Mouse (Mus musculus) right cerebral cortex, adult 18-20 months (tissue): ENCODE measurements at regions not wholly inside any gene's neighbourhood (a gene's known extent, or its start where the extent isn't known, plus 50 kb on each side); places are given as distances from the start of the nearest gene placed in this dataset.

Experiments used
- DNase-seq: peaks from one replicate; pipeline ENCODE4 v3.0.0; 2022; ENCODE audit warnings: mixed read lengths

- DNase-seq, result no peak
Observed at GRCm38 (mm10) chr16:18683556-18683955, 53.8 kb upstream of the Sept5 start.

GRCm38 (mm10) chr16:18686044-18686761 lies 56.4 kb upstream of the Sept5 start:
- DNase-seq, result no peak

DNA sequence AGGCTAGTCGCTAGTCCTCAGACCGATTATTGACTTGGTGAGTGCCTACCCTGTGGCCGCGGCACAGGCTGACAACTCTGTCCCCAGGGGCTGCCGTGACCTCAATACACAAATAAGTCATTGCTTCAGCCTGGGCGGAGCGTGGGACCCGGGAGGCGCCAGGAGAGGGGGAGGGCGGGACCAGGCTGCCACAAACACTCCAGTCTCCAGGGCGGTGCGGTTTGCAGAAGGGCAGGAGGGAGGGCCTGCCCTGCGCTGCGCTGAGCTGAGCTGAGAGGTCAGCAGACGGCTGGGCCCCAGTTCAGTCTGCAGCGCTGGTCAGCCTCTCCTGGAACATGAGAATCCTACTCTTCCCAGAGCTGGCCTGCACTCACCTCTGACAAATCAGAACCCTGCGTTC lies 57.2 kb upstream of the Sept5 start:
- DNase-seq, result peak; percentile 77

DNA sequence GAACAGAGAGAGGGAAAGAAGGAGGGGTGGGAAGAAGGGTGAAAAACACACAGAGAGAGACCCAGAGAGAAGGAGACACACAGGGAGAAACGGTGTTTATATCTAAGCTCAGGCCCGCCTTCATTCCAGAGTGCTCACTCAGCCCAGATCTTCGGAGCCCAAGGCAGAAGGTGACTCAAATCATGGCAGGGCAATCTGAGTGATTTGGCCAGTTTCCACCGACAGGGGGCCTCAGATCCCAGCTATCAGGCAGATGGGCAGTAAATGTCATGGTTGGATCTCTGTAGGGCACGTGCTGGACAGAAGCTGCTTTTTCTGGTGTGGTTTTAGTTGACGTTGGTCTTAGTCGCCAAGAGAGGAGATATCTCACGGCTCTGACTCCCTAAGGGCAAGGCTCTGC lies 57.6 kb upstream of the Sept5 start:
- DNase-seq, result peak; percentile 28

GRCm38 (mm10) chr16:18695596-18695995 lies 65.8 kb upstream of the Sept5 start:
- no peak for DNase-seq

DNA sequence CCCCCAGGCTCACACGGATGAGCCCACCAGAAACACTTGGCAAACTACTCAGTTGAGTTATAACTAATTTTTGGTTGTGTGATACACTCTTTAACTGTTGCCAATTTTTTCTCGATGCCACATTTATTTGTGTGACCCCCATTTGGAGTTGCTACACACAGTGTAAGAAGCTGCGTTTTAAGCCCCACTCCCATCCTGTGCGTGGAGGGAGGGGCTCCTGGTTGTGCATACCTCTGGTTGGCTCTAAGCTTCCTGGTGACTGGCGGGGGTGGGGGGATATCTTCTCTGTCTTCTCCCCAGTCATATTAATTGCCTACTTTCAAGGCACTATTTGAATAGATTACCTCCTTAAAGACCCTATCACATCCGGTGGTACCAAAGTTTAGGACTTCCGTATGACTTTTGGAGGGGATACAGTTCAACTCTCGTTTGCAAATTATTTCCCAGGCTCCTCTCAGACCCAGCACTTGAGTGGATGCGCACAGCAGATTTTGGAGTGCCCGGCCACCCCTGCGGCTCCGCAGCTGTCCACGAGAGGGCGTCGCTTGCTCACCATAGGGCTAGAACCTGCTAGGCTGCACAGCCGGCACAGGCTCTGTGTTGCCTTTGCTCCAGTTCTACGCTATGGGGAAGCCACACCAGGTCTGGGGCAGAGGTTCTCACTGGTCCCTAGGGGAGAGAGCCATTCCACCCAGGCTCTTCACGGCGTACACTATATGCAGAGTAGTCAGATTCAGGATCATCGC lies 66.5 kb upstream of the Sept5 start:
- peak; percentile 80 for DNase-seq

GRCm38 (mm10) chr16:18696820-18697168 lies 67.0 kb upstream of the Sept5 start:
- DNase-seq, result no peak

DNA sequence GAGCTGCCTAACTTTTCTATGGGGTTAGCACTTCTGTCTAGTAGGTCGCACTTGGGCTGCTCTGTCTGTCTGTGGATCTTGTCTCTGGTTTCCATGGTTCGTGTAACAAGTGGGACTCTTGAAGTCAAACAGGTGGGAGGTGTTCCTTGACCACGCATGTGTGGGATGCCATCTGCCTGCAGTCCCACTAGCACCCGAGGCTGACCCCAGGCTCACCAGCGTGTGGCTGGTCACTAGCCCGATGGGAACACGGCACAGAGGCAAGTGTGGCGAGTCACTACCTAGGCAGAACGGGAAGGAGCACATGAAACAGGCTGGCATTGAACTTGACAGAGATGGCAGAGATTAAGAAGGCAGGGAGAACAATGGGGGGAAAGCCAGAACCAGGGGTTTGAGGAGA lies 72.5 kb upstream of the Cldn5 start:
- no peak for DNase-seq

- DNase-seq, result no peak
Observed at GRCm38 (mm10) chr16:18705028-18705648, 71.5 kb upstream of the Cldn5 start.

DNA sequence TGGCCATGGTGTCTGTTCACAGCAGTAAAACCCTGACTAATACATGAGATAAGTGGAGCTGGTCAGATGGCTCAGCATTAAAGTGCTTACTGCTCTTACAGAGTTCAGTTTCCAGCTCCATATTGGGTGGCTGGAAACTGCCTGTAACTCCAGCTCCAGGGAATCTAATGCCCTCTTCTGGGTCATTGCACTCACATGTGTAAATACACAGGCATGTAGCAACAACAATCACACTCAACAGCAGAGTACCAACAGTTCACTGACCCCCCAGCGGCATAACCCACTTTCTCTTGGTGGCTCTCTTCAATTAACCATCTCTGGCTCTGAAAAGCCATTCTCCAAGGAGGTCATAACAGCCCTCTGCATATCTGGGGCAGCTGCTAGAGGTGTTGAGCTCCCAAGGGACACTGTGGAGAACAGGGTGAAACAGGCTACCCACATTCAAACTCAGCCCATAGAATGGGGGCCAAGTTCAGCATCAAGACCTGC lies 65.0 kb upstream of the Cldn5 start:
- DNase-seq, result no peak

- no peak for DNase-seq
Observed at GRCm38 (mm10) chr16:18713017-18713416, 63.6 kb upstream of the Cldn5 start.

DNA sequence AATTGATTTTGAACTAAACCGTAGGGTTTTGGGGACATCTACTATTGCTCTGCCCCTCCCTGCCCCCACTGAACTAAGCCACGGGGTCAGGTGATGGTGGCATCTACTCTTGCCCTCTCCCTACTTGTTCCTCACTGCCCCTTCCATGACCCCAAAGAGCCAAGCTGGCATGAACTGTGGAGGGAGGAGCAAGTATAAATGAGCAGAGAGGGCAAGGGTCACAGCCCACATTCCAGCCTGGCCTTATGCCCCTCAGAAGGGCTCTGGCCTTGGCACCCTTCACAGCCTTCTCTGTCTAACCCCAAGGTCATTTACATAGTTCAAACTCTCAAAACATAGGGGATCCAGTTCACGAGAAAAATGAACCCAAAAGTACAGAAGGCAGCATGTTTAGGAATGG lies 61.3 kb upstream of the Cldn5 start:
- DNase-seq, result no peak

- DNase-seq, result no peak
Observed at GRCm38 (mm10) chr16:18718040-18718439, 58.6 kb upstream of the Cldn5 start.

DNA sequence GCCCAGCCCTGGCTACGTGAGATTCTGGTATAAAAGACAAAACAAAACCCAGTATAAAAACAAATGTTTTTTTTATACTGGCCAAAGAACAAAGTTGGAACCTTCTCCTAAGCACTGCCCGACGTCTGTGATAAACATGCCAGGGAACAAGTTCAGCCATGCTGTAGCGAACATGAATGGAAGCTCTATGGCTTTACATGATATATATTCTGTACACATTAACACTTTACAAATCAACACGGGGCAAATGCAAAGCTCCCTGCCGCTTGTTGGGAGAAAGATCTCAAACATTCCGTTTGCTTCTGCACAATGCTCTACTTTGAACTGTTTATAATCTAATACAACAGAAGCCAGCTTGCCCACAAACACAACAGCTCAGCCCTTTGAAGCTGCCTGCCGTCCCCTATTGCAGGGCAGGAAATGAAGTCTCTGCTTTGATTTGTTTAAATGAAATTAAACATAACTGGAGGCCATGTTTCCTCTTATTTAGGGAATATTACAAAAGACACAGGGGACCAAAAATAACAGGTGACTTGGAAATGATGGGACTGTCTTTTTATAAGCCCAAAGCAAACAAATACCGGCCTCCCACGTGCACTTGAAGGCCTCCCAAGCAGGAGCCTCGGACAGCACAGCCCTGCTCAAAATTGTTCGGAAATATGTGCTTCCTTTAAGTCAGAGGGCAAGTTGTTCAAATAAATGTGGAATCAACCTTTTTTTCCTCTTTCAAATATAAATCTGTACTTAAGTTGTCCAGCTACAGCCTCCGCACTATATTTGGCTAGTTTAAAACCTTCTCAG lies 56.0 kb upstream of the Cldn5 start:
- no peak for DNase-seq

DNA sequence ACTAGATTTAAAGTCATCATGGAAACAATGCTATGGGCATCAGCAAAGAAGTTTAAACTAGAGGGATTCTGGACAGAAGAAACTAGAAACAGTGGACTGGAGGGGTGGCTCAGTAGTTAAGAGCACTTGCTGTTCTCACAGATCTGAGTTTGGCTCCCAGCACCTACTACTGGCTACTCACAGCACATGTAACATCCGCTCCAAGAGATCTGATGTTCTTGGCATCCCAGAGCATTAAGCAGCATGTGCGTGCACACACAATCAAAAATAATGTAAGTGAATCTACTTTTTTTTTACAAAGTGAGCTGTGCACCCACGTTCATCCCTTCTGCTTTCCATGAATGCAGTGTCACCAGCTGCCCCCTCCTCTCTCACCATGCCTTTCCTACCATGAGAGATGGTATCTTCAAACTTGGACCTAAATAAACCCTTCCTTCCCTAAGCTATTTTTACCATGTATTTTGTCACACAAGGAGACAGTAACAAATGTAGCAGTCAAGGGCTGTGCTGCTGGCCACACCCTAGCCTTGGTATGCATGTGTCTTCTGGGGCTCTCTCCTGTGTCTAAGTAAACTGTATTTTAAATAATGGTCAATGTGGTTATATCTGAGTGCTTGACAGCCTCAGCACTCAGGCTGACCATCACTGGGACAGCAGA lies 53.3 kb upstream of the Cldn5 start:
- no peak for DNase-seq

DNA sequence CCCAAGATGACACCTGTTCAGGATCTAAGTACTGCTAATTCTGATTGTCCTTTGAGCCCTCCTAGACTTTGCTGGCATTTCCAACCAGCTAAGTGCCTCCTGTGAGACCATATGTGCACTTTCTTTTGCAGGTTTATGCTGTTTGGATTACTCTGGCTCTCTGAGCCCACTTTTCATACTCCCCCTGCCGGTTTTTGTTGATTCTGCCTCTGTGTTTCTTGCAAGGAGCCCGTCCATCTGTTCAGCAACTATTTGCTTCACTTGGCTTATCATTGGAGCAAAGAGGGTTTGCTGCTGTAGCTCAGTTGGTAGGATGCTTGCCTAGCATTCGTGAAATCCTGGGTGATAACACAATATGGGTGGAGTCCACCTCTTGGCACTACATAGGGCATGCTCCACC lies 52.8 kb upstream of the Cldn5 start:
- no peak for DNase-seq

GRCm38 (mm10) chr16:18724706-18725105 lies 51.9 kb upstream of the Cldn5 start:
- no peak for DNase-seq
